Mouse (Mus musculus) stomach, embryonic 14.5 days (tissue): ENCODE results near the gene Esd. TPM values are rescaled to one million over a fixed set of nuclear protein-coding genes. Genes with fewer than 3 reads are reported as not detected.

Source experiments
- ATAC-seq: fragments of 200-750 bp; cut with Nextera tagmentation; 2 replicates; pipeline ENCODE4 v1.8.0; 2017; ENCODE audit warnings: low read depth, moderate TSS enrichment; ENCODE audit not compliant: insufficient number of reproducible peaks, insufficient read depth, low FRiP score
- H3K27ac ChIP-seq: fragments of 300-500 bp; sonication (generic); 2 replicates; pipeline ENCODE4 v1.5.1; 2014; ENCODE audit warnings: mild to moderate bottlenecking, low read length, moderate library complexity, mixed read lengths
- H3K27me3 ChIP-seq: fragments of 300-500 bp; sonication (generic); 2 replicates; pipeline ENCODE4 v1.6.1; 2014; ENCODE audit warnings: low read length, control low read depth, mixed read lengths; ENCODE audit not compliant: control insufficient read depth, insufficient read depth
- H3K36me3 ChIP-seq: fragments of 300-500 bp; sonication (generic); 2 replicates; pipeline ENCODE4 v1.6.1; 2014; ENCODE audit warnings: mild to moderate bottlenecking, control low read depth, low read length, moderate library complexity, mixed read lengths; ENCODE audit not compliant: control insufficient read depth, insufficient read depth
- H3K4me1 ChIP-seq: fragments of 300-500 bp; sonication (generic); 2 replicates; pipeline ENCODE4 v1.6.1; 2014; ENCODE audit warnings: low read length, control low read depth, mixed read lengths; ENCODE audit not compliant: control insufficient read depth, insufficient read depth
- H3K4me2 ChIP-seq: fragments of 300-500 bp; sonication (generic); replicated peaks from 2 replicates; pipeline ENCODE4 v1.6.1; 2014; ENCODE audit warnings: low read depth, low read length, control low read depth
- H3K4me3 ChIP-seq: fragments of 300-500 bp; sonication (generic); 2 replicates; pipeline ENCODE4 v1.5.1; 2014; ENCODE audit warnings: low read depth, low read length, control low read depth
- H3K9ac ChIP-seq: fragments of 300-500 bp; sonication (generic); replicated peaks from 2 replicates; pipeline ENCODE4 v1.6.1; 2014; ENCODE audit warnings: low read depth, mild to moderate bottlenecking, control low read depth, low read length, moderate library complexity, mixed read lengths
- H3K9me3 ChIP-seq: fragments of 300-500 bp; sonication (generic); 2 replicates; pipeline ENCODE4 v1.6.1; 2016; ENCODE audit warnings: low read depth, low read length, control low read depth; ENCODE audit not compliant: control insufficient read depth
- WGBS: fragments of 180-500 bp; shearing (Covaris S2); extraction: QIAGEN DNeasy Blood & Tissue Kit; methylation state at CpG from one replicate; pipeline ENCODE4 v1.1.7; 2014; 5-methylcytosine and 5-hydroxymethylcytosine counted together
- polyA plus RNA-seq: library from polyadenylated mRNA; unstranded; fragments of >200 nt; fragmentation: Nextera tagmentation; extraction: Ambion mirVana; gene quantifications from 2 replicates; pipeline ENCODE4 v1.2.1, GENCODE M21; 2014

The Esd gene
- 377 and 379 TPM in 2 replicates for polyA plus RNA-seq

GRCm38 (mm10) chr14:74732079-74732783 lies at the start of gene Esd:
Esd (plus strand) TSS chr14:74732297.
- Histone ChIP-seq H3K9me3 (no peaks in the 10 kb centered on the region), H3K4me3 (peak within 1 kb of the TSS; percentile 73), H3K4me2 (peak within 1 kb of the TSS; percentile 48), H3K36me3 (peaks cover 15% of the 10 kb centered on the region), H3K27me3 (no peaks in the 10 kb centered on the region), H3K27ac (peak within 1 kb of the TSS; percentile 72; the same call in 1 of the 2 replicates), H3K9ac (peak within 1 kb of the TSS; percentile 70), H3K4me1 (peaks cover 6% of the 10 kb centered on the region; the same call in 1 of the 2 replicates)
- WGBS, result under 1% methylated on average over 53 of the region's 53 CpGs
- ATAC-seq, result peak; percentile 98

DNA sequence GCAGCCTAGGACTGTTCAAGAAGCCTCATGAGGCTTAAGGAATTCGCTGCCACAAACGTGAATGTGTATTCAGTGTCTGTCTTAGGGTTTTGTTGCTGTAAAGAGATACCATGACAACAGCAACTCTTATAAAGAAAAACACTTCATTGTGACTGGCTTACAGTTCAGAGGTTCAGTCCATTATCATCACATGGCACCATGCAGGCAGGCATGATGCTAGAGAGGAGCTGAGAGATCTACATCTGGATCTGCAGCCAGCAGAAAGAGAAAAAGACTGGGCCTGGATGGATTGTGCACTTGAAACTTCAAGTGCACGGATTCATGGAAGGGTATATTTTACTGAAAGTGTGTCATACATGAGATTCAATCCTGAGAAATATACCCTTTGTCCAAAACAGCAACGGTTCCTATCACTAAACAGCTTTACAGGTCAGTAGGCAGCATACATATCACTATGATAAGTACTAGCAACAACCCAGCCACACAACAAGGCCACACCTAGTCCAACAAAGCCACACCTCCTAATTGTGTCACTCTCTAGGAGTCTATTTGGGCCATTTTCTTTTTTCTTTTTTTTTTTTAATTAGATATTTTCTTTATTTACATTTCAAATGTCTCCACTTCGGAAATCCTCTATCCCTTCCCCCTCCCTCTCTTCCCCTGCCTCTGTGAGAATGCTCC lies 47.7 kb upstream of the Esd start:
- no peak overlapping the region for H3K27ac ChIP-seq
- no peak for ATAC-seq
- H3K9ac ChIP-seq, result no peak overlapping the region
- no peaks in the 10 kb centered on the region for H3K9me3 ChIP-seq
- no peak overlapping the region for H3K4me2 ChIP-seq
- no peaks in the 10 kb centered on the region for H3K27me3 ChIP-seq
- H3K36me3 ChIP-seq, result no peaks in the 10 kb centered on the region
- no peak overlapping the region for H3K4me3 ChIP-seq
- H3K4me1 ChIP-seq, result no peaks in the 10 kb centered on the region
- 78% methylated on average over 5 of the region's 5 CpGs for WGBS

- Histone ChIP-seq H3K27me3 (no peaks in the 10 kb centered on the region), H3K9me3 (no peaks in the 10 kb centered on the region), H3K4me1 (no peaks in the 10 kb centered on the region), H3K4me3 (no peak overlapping the region), H3K27ac (no peak overlapping the region), H3K9ac (no peak overlapping the region), H3K4me2 (no peak overlapping the region), H3K36me3 (no peaks in the 10 kb centered on the region)
- no peak for ATAC-seq
- WGBS, result 94% methylated on average over 2 of the region's 2 CpGs
These were observed 40.1 kb upstream of the Esd start for GRCm38 (mm10) chr14:74691963-74692362.

DNA sequence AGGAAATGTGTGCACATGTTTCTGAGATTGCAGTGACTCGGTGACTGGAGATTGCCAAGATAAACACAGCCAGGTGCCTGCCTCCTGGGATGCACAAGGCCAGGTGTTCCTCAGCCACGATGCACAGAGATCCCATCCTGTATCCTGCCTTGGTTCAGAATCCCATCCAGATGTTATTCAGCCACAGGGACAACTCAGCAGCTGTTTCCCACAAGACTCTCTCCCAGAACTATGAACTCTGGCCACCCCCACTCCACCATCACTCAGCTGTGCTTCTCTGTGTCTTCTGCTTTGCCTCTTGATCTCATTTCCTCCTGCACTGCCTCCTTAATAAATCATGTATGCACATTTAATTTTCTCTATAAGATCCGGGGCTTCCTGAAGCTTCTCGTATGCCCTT lies 35.3 kb upstream of the Esd start:
- no peak overlapping the region for H3K9ac ChIP-seq
- no peaks in the 10 kb centered on the region for H3K4me1 ChIP-seq
- no peak overlapping the region for H3K27ac ChIP-seq
- no peaks in the 10 kb centered on the region for H3K9me3 ChIP-seq
- ATAC-seq, result no peak
- H3K4me3 ChIP-seq, result no peak overlapping the region
- H3K27me3 ChIP-seq, result no peaks in the 10 kb centered on the region
- H3K4me2 ChIP-seq, result no peak overlapping the region
- 31% methylated on average over 4 of the region's 4 CpGs for WGBS
- no peaks in the 10 kb centered on the region for H3K36me3 ChIP-seq

GRCm38 (mm10) chr14:74697432-74697831 lies 34.7 kb upstream of the Esd start:
- no peak overlapping the region for H3K27ac ChIP-seq
- no peak overlapping the region for H3K4me3 ChIP-seq
- H3K9ac ChIP-seq, result no peak overlapping the region
- H3K4me2 ChIP-seq, result no peak overlapping the region
- no peaks in the 10 kb centered on the region for H3K4me1 ChIP-seq
- ATAC-seq, result no peak
- no peaks in the 10 kb centered on the region for H3K27me3 ChIP-seq
- H3K9me3 ChIP-seq, result no peaks in the 10 kb centered on the region
- H3K36me3 ChIP-seq, result no peaks in the 10 kb centered on the region

DNA sequence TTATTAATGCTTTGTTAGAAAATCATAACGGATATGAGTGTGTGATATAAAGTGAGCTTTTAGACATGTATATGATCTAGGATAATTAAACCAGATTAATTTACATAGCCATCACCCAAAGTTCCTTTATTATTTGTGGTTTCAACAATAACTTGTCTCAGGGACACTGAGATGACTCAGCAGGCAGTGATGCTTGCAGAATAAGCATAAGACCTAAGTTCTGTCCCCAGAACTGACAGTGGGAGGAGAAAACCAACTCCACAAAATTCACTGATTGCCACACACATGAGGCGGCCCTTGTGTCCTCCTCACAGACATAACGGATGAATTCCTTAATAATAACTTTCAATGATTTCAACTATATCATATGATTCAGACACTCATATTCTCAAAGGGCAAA lies 32.9 kb upstream of the Esd start:
- Histone ChIP-seq H3K36me3 (no peaks in the 10 kb centered on the region), H3K27ac (no peak overlapping the region), H3K27me3 (no peaks in the 10 kb centered on the region), H3K4me1 (no peaks in the 10 kb centered on the region), H3K9ac (no peak overlapping the region), H3K9me3 (no peaks in the 10 kb centered on the region), H3K4me3 (no peak overlapping the region), H3K4me2 (no peak overlapping the region)
- WGBS, result 85% methylated on average over 3 of the region's 3 CpGs
- ATAC-seq, result no peak

DNA sequence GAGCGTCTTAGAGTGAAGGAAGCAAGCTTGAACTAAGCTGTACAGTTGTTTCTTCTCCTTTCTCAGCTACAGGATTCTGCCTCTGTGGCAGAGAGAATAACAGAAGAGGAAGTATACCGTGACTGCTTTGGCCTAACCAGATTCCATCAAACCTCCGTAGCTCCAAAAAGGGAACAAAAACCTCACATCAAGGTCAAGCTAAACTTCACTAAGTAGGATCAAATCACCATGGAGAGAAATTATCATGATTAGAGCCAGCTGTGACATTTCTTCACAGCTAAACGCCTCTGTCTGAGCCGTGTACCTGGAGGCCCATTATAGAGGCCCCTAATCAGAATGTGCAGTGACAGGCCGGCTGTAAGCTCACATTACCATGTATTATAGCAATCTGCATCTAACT lies 28.2 kb upstream of the Esd start:
- Histone ChIP-seq H3K27me3 (no peaks in the 10 kb centered on the region), H3K9ac (no peak overlapping the region), H3K4me1 (no peaks in the 10 kb centered on the region), H3K27ac (no peak overlapping the region), H3K4me2 (no peak overlapping the region), H3K9me3 (no peaks in the 10 kb centered on the region), H3K36me3 (no peaks in the 10 kb centered on the region), H3K4me3 (no peak overlapping the region)
- 43% methylated on average over 6 of the region's 6 CpGs for WGBS
- no peak for ATAC-seq

DNA sequence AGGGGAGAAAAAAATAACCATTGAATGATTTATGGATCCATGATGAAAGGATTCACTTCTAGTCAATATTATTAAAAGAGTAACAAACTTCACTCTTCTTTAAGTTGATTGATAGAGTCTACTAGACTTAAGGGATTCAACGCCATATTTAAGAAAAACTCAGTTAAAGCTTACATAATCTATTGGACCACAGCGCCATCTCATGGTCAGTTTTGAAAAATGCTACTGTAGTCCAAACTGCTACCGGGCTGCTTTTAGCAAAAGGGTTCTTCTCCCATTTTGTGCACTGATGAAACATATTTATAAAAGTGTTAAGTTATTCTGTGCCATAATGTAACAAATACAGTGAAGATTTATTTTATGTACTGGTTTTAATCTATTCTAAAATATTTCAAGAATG lies 23.0 kb upstream of the Esd start:
- H3K9ac ChIP-seq, result no peak overlapping the region
- H3K4me3 ChIP-seq, result no peak overlapping the region
- H3K9me3 ChIP-seq, result no peaks in the 10 kb centered on the region
- no peaks in the 10 kb centered on the region for H3K36me3 ChIP-seq
- H3K4me1 ChIP-seq, result no peaks in the 10 kb centered on the region
- H3K27me3 ChIP-seq, result no peaks in the 10 kb centered on the region
- ATAC-seq, result no peak
- 18% methylated on average over 3 of the region's 3 CpGs for WGBS
- no peak overlapping the region for H3K4me2 ChIP-seq
- H3K27ac ChIP-seq, result no peak overlapping the region
